Mouse (Mus musculus): ENCODE results near the gene Grin2d. TPM values are rescaled to one million over a fixed set of nuclear protein-coding genes. Genes with fewer than 3 reads are reported as not detected.

The Grin2d gene
- polyA plus RNA-seq, 1 experiment from 2014 or later, result 0.16 TPM

DNA sequence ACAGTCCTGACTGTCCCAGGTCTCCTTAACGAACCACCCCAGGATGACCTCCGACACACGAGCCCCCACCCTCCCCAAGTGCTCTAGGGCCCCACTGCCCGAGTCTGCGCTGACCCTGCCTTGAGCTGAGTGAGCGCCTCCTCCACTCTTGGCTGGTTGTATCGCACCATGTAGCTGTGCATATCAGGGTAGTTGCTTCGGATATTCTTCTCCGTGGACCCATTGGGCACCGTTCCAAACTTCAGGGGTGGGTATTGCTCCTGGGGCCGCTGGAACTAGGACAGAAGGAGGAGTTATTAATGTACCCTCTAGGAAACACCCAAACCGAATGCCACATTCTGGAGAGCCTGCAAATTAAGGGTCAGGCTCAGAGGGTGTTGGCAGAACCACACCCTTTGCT is 25.1 kb downstream of the Grin2d start:
- no peaks in the 10 kb centered on the region for H3K36me3 ChIP-seq (ENCODE audit: control insufficient read depth, insufficient read depth, low read length)
- DNase-seq (ENCODE audit: low spot score), result no peak
- WGBS, result 84% methylated on average over 12 of the region's 12 CpGs
- H3K9ac ChIP-seq (ENCODE audit: low read length), result no peak overlapping the region
- H3K4me1 ChIP-seq (replicated peaks; ENCODE audit: control insufficient read depth, insufficient read depth, low read length), result peaks cover 4% of the 10 kb centered on the region; the same call in 1 of the 2 replicates
- H3K4me2 ChIP-seq (ENCODE audit: low read depth, low read length, severe bottlenecking), result no peak overlapping the region
- no peak overlapping the region for H3K4me3 ChIP-seq (ENCODE audit: low read depth, low read length)
- peaks cover 13% of the 10 kb centered on the region for H3K27me3 ChIP-seq (ENCODE audit: control insufficient read depth, insufficient read depth, low read length)
- H3K27ac ChIP-seq (ENCODE audit: low read depth, low read length), result no peak overlapping the region
- no peak for ATAC-seq (replicated peaks; ENCODE audit: low FRiP score)
- H3K9me3 ChIP-seq (ENCODE audit: control insufficient read depth, low read length), result no peaks in the 10 kb centered on the region

DNA sequence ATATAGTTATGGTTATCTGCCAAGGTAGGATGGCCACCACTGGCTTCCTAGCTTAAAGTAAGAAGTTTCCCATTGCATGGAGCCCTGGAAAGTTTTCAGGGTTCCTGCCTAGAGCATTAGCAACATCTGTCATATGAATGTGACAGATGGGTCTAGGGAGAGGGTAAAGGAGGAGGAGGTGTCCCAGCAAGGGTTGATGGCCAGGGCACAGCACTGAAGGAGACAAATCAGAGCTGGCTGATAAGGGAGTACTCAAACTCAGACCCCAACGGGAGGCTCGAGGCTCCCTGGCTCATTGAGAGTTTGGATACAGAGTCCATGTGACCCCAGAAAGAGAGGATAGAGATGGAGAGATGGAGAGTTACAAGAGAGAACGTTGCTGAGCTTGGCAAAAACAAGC is 27.5 kb downstream of the Grin2d start:
- 79% methylated on average over 3 of the region's 3 CpGs for WGBS
- Histone ChIP-seq H3K9me3 (ENCODE audit: control insufficient read depth, low read length) (no peaks in the 10 kb centered on the region), H3K27ac (ENCODE audit: low read depth, low read length) (no peak overlapping the region), H3K4me2 (ENCODE audit: low read depth, low read length, severe bottlenecking) (no peak overlapping the region), H3K4me1 (replicated peaks; ENCODE audit: control insufficient read depth, insufficient read depth, low read length) (0 out of 2 replicates have a peak, but pooled peaks cover 4% of the 10 kb centered on the region), H3K36me3 (ENCODE audit: control insufficient read depth, insufficient read depth, low read length) (no peaks in the 10 kb centered on the region), H3K4me3 (ENCODE audit: low read depth, low read length) (no peak overlapping the region), H3K27me3 (ENCODE audit: control insufficient read depth, insufficient read depth, low read length) (no peaks in the 10 kb centered on the region), H3K9ac (ENCODE audit: low read length) (no peak overlapping the region)
- ATAC-seq (replicated peaks; ENCODE audit: low FRiP score) (no peak), DNase-seq (ENCODE audit: low spot score) (no peak)

DNA sequence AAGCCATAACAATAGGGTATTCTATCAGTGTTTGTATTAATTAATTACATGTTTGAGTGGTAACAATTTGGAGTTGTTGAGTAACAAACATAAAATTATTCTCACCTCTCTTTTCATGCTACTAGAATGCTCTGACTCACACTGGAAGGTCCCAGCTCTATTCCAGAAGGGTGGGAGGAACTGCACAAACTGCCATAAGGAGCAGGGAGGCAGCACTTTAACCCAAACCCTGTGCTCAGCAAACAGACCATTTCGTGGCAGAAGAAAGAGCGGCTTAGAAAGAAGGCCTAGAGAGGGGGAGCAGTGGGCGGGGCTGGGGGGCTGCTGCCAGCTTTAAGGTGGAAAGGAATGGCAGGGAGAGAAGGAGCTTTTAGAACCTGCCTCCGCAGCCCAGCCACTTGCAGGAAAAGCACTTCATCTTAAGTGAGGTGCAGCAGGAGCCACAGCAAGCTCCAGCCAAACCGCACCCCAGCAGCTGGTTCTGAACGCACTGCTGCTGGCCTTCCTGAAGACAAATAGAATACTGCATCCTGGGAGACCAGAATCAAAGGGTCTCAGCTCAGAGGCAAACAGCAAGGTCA is 29.6 kb downstream of the Grin2d start:
- Histone ChIP-seq H3K27me3 (ENCODE audit: control insufficient read depth, insufficient read depth, low read length) (no peaks in the 10 kb centered on the region), H3K4me2 (ENCODE audit: low read depth, low read length, severe bottlenecking) (no peak overlapping the region), H3K9ac (ENCODE audit: low read length) (0 out of 2 replicates have a peak overlapping the region, but pooled peaks have one; percentile 12), H3K4me1 (replicated peaks; ENCODE audit: control insufficient read depth, insufficient read depth, low read length) (0 out of 2 replicates have a peak, but pooled peaks cover 4% of the 10 kb centered on the region), H3K9me3 (ENCODE audit: control insufficient read depth, low read length) (no peaks in the 10 kb centered on the region), H3K4me3 (ENCODE audit: low read depth, low read length) (no peak overlapping the region), H3K27ac (ENCODE audit: low read depth, low read length) (no peak overlapping the region), H3K36me3 (ENCODE audit: control insufficient read depth, insufficient read depth, low read length) (no peaks in the 10 kb centered on the region)
- DNase-seq (ENCODE audit: low spot score), result no peak
- no peak for ATAC-seq (replicated peaks; ENCODE audit: low FRiP score)
- WGBS, result 10% methylated on average over 6 of the region's 6 CpGs

DNA sequence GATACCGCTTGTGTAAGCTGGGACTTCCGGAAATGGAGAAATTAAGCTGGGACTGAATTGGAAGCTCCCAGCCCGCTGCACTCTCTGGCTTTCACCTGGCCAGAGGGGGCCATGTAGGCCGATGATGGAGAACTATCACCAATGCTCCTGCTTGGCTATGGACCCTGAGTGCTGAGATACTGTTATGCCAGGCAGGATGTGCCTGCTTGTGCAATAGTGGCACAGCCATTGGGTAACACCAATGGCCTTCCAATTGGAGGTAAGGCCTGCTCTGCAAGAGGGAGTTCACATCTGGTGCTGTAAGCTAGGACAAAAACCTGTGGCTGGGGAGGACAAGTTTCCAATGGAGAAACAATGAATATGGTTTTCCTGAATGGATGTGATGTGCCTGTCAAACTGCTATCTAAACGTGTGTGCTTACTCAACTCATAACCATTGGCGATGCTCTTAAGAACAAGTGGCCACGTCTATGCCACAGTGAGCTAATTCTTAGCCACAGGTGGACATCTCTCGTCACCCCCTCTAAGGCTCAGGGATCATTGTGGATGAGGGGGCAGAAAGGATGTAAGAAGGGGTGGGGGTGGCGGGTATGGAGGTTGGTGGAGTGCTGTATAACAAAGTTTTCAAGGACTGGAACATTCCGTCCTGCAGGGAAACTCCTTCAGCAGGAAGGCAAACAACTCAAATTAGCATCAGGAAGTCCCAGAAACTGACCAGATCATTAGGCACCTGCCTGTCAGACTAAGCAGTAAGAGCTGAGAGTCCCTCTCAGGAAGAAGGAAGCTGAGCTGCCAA is 35.0 kb downstream of the Grin2d start:
- H3K4me2 ChIP-seq (ENCODE audit: low read depth, low read length, severe bottlenecking), result no peak overlapping the region

DNA sequence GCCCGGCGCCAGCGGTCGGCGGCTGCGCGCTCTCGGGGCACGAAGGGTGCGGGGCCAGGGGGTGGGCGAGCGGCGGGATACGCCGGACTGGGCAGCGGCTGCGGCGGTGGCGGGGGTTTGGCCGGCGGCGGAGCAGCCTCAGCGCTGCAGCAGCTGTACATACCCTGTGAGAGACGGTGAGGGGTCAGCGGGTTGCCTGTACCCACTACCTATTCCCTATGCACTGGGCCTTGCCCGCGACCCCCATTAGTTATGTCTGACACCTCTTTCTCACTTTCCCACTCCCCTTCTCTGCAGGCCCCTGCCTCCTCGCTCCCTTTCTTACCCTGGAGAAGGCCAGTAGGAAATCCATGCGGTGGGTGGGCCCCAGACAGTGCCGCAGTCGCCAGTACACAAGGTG is 44.3 kb downstream of the Grin2d start:
- 5% methylated on average over 22 of the region's 31 CpGs for WGBS
- Histone ChIP-seq H3K36me3 (ENCODE audit: control insufficient read depth, insufficient read depth, low read length) (no peaks in the 10 kb centered on the region), H3K4me2 (ENCODE audit: low read depth, low read length, severe bottlenecking) (peak overlapping the region; percentile 37), H3K4me3 (ENCODE audit: low read depth, low read length) (peak overlapping the region; percentile 24), H3K4me1 (replicated peaks; ENCODE audit: control insufficient read depth, insufficient read depth, low read length) (peaks cover 14% of the 10 kb centered on the region), H3K9ac (ENCODE audit: low read length) (no peak overlapping the region), H3K9me3 (ENCODE audit: control insufficient read depth, low read length) (no peaks in the 10 kb centered on the region), H3K27ac (ENCODE audit: low read depth, low read length) (no peak overlapping the region), H3K27me3 (ENCODE audit: control insufficient read depth, insufficient read depth, low read length) (peaks cover 44% of the 10 kb centered on the region)
- ATAC-seq (replicated peaks; ENCODE audit: low FRiP score) (no peak), DNase-seq (ENCODE audit: low spot score) (no peak)

More for the DNA sequence above, 35.0 kb downstream of the Grin2d start:
- Histone ChIP-seq H3K9ac (ENCODE audit: low read length) (no peak overlapping the region), H3K9me3 (ENCODE audit: control insufficient read depth, low read length) (no peaks in the 10 kb centered on the region), H3K4me1 (replicated peaks; ENCODE audit: control insufficient read depth, insufficient read depth, low read length) (no peaks in the 10 kb centered on the region), H3K27ac (ENCODE audit: low read depth, low read length) (no peak overlapping the region), H3K4me3 (ENCODE audit: low read depth, low read length) (no peak overlapping the region), H3K36me3 (ENCODE audit: control insufficient read depth, insufficient read depth, low read length) (no peaks in the 10 kb centered on the region), H3K27me3 (ENCODE audit: control insufficient read depth, insufficient read depth, low read length) (no peaks in the 10 kb centered on the region)
- WGBS, result 87% methylated on average over 10 of the region's 10 CpGs
- ATAC-seq (replicated peaks; ENCODE audit: low FRiP score) (no peak), DNase-seq (ENCODE audit: low spot score) (no peak)

DNA sequence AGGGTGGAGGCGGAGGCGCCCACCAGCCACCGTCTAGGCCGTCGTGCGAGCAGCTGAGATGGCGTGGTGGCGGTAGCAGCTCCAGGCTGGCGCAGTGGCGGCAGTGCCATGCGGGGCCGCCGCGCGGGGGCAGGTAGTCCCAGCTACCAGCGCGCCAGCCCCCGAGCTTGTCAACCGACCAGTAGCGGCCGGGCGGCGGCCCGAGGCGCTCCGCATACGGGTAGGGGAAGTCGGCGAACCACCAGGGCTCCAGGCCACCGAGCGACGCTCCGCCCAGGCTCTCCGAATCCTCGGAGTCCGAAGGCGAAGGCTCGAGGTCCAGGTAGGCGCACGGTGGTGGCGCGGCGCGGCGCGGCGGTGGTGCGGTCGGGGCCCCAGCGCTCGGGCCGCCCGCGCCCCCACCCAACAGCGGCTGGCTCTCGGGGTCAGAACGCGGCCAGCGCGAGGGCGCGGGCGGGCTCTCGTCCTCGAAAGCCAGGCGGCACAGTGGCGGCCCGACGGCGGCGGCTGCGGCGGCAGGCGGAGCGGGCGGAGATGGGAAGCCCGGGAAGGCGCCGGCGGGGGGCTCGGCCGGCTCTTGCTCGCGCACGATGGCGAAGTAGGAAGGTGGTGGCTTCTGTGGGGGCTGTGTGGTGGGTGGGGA is 44.9 kb downstream of the Grin2d start:
- Histone ChIP-seq H3K9ac (ENCODE audit: low read length) (no peak overlapping the region), H3K27ac (ENCODE audit: low read depth, low read length) (no peak overlapping the region), H3K4me2 (ENCODE audit: low read depth, low read length, severe bottlenecking) (peak overlapping the region; percentile 37), H3K4me1 (replicated peaks; ENCODE audit: control insufficient read depth, insufficient read depth, low read length) (peaks cover 14% of the 10 kb centered on the region), H3K4me3 (ENCODE audit: low read depth, low read length) (peak overlapping the region; percentile 24), H3K27me3 (ENCODE audit: control insufficient read depth, insufficient read depth, low read length) (peaks cover 44% of the 10 kb centered on the region), H3K36me3 (ENCODE audit: control insufficient read depth, insufficient read depth, low read length) (no peaks in the 10 kb centered on the region), H3K9me3 (ENCODE audit: control insufficient read depth, low read length) (no peaks in the 10 kb centered on the region)
- peak; percentile 67 for DNase-seq (ENCODE audit: low spot score)
- ATAC-seq (replicated peaks; ENCODE audit: low FRiP score), result no peak
- under 1% methylated on average over 63 of the region's 86 CpGs for WGBS

DNA sequence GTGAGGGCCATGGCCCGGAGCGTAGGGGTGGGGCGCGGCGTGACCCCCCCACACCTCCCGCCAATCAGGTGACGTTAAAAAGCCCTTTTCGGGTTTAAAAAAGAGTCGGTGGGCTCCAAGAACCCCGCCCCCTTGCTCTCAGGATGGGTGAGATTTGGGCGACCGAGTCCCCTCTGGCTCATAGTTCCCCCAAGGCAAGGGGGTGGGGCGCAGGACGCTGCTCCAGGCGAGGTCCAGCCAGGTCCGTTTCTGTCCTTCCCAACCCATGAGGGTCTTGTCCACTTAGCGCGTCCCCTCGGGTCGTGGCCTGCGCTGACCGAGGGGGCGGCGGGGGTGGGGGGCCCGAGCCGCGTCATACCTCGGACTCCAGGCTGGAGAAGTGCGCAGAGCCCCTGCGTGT is 45.8 kb downstream of the Grin2d start:
- H3K27ac ChIP-seq (ENCODE audit: low read depth, low read length), result no peak overlapping the region
- peaks cover 5% of the 10 kb centered on the region for H3K36me3 ChIP-seq (ENCODE audit: control insufficient read depth, insufficient read depth, low read length)
- no peak overlapping the region for H3K9ac ChIP-seq (ENCODE audit: low read length)
- H3K4me1 ChIP-seq (replicated peaks; ENCODE audit: control insufficient read depth, insufficient read depth, low read length), result peaks cover 14% of the 10 kb centered on the region
- 8% methylated on average over 30 of the region's 30 CpGs for WGBS
- DNase-seq (ENCODE audit: low spot score), result no peak
- H3K9me3 ChIP-seq (ENCODE audit: control insufficient read depth, low read length), result no peaks in the 10 kb centered on the region
- no peak for ATAC-seq (replicated peaks; ENCODE audit: low FRiP score)
- H3K4me3 ChIP-seq (ENCODE audit: low read depth, low read length), result peak overlapping the region; percentile 24; the same call in 1 of the 2 replicates
- H3K27me3 ChIP-seq (ENCODE audit: control insufficient read depth, insufficient read depth, low read length), result peaks cover 44% of the 10 kb centered on the region
- no peak overlapping the region; the same call in 1 of the 2 replicates for H3K4me2 ChIP-seq (ENCODE audit: low read depth, low read length, severe bottlenecking)

DNA sequence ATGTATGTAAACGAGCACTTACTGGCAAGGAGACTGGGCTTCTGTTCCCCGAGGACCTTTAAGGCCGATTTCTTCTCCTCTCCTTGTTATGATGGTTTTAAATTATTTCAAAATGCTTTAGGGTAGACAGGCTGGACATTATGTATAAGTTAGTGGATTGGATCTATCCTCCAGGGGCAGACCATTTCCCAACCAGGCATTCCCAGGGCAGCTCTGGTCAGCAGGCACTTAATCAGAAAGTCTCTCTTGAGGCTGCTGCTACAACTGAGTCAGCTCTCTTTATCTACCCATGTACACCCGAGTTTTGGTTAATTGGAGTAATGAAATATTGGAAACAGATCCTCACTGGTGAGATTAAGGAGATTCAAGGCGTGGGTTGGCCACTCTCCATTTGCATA is 47.1 kb downstream of the Grin2d start:
- WGBS, result 25% methylated on average over 5 of the region's 5 CpGs
- Histone ChIP-seq H3K36me3 (ENCODE audit: control insufficient read depth, insufficient read depth, low read length) (peaks cover 14% of the 10 kb centered on the region), H3K4me3 (ENCODE audit: low read depth, low read length) (peak overlapping the region; percentile 79), H3K27me3 (ENCODE audit: control insufficient read depth, insufficient read depth, low read length) (peaks cover 44% of the 10 kb centered on the region), H3K9ac (ENCODE audit: low read length) (peak overlapping the region; percentile 68), H3K4me2 (ENCODE audit: low read depth, low read length, severe bottlenecking) (peak overlapping the region; percentile 87; the same call in 1 of the 2 replicates), H3K27ac (ENCODE audit: low read depth, low read length) (no peak overlapping the region), H3K4me1 (replicated peaks; ENCODE audit: control insufficient read depth, insufficient read depth, low read length) (peaks cover 14% of the 10 kb centered on the region), H3K9me3 (ENCODE audit: control insufficient read depth, low read length) (no peaks in the 10 kb centered on the region)
- peak; percentile 12; the same call in 1 of the 2 replicates for ATAC-seq (replicated peaks; ENCODE audit: low FRiP score)
- no peak for DNase-seq (ENCODE audit: low spot score)

Measured in forebrain, embryonic 11.5 days (tissue).